Mouse (Mus musculus) limb, embryonic 15.5 days (tissue): Measurements from ENCODE around the gene Endov. TPM values are rescaled to one million over a fixed set of nuclear protein-coding genes. Genes with fewer than 3 reads are reported as not detected.

Experiments
- polyA plus RNA-seq: library from polyadenylated mRNA; unstranded; fragments of >200 nt; fragmentation: Nextera tagmentation; extraction: Ambion mirVana; gene quantifications from 2 replicates; pipeline ENCODE4 v1.2.1, GENCODE M21; 2015

The Endov gene
- polyA plus RNA-seq, 1 experiment from 2014 or later = 13.8 TPM

Other genes starting within 250 kb of the Endov start
- gene Gaa, start 223.5 kb upstream of the Endov start, polyA plus RNA-seq = 82.0 and 90.8 TPM in 2 replicates
- gene Eif4a3, start 191.3 kb upstream of the Endov start, polyA plus RNA-seq = 314 and 316 TPM in 2 replicates
- gene Card14, start 183.6 kb upstream of the Endov start, polyA plus RNA-seq = 5.0 and 5.3 TPM in 2 replicates
- 6.9 and 8.0 TPM in 2 replicates for gene Sgsh, start 135.8 kb upstream of the Endov start, polyA plus RNA-seq
- 10.7 and 11.1 TPM in 2 replicates for gene Slc26a11, start 135.8 kb upstream of the Endov start, polyA plus RNA-seq
- 3.1 and 3.7 TPM in 2 replicates for gene Rnf213, start 98.2 kb upstream of the Endov start, polyA plus RNA-seq
- gene Nptx1, start 56.4 kb downstream of the Endov start, polyA plus RNA-seq = 1.2 and 1.8 TPM in 2 replicates
- gene Rptor, start 111.6 kb downstream of the Endov start, polyA plus RNA-seq = 8.3 and 9.0 TPM in 2 replicates